Mouse (Mus musculus) heart, embryonic 11.5 days (tissue): ENCODE results near the gene Qpct. TPM values are rescaled to one million over a fixed set of nuclear protein-coding genes. Genes with fewer than 3 reads are reported as not detected.
"Not testable (repeated sequence)": the region's sequence is repeated elsewhere in the genome, so short reads cannot be mapped to it uniquely, and the experiment has no call there.

Source experiments
- ATAC-seq: fragments of 200-750 bp; cut with Nextera tagmentation; replicated peaks from 2 replicates; pipeline ENCODE4 v1.8.0; 2017; ENCODE audit warnings: moderate library complexity; ENCODE audit not compliant: insufficient number of reproducible peaks, low FRiP score, low TSS enrichment
- H3K27ac ChIP-seq: fragments of 300-500 bp; sonication (generic); 2 replicates; pipeline ENCODE4 v1.5.1; 2014; ENCODE audit warnings: mild to moderate bottlenecking, low read depth, low read length
- H3K27me3 ChIP-seq: fragments of 300-500 bp; sonication (generic); 2 replicates; pipeline ENCODE4 v1.6.1; 2014; ENCODE audit warnings: mild to moderate bottlenecking, low read length, mixed read lengths; ENCODE audit not compliant: control insufficient read depth, insufficient read depth
- H3K36me3 ChIP-seq: fragments of 300-500 bp; sonication (generic); 2 replicates; pipeline ENCODE4 v1.6.1; 2014; ENCODE audit warnings: mild to moderate bottlenecking, low read length, moderate library complexity, mixed read lengths; ENCODE audit not compliant: control insufficient read depth, insufficient read depth
- H3K4me1 ChIP-seq: fragments of 300-500 bp; sonication (generic); 2 replicates; pipeline ENCODE4 v1.6.1; 2014; ENCODE audit warnings: low read length; ENCODE audit not compliant: control insufficient read depth, insufficient read depth
- H3K4me2 ChIP-seq: fragments of 300-500 bp; sonication (generic); 2 replicates; pipeline ENCODE4 v1.6.1; 2014; ENCODE audit warnings: mild to moderate bottlenecking, moderate library complexity
- H3K4me3 ChIP-seq: fragments of 300-500 bp; sonication (generic); 2 replicates; pipeline ENCODE4 v1.5.1; 2014; ENCODE audit warnings: low read depth, low read length
- H3K9ac ChIP-seq: fragments of 300-500 bp; sonication (generic); 2 replicates; pipeline ENCODE4 v1.6.1; 2014; ENCODE audit warnings: mild to moderate bottlenecking, low read depth, low read length, moderate library complexity
- H3K9me3 ChIP-seq: fragments of 300-500 bp; sonication (generic); replicated peaks from 2 replicates; pipeline ENCODE4 v1.6.1; 2016; ENCODE audit warnings: low read length; ENCODE audit not compliant: control insufficient read depth
- WGBS: fragments of 180-500 bp; shearing (Covaris S2); extraction: QIAGEN DNeasy Blood & Tissue Kit; methylation state at CpG from one replicate; pipeline ENCODE4 v1.1.7; 2014; ENCODE audit not compliant: insufficient replicate concordance; 5-methylcytosine and 5-hydroxymethylcytosine counted together
- polyA plus RNA-seq: library from polyadenylated mRNA; unstranded; fragments of >200 nt; fragmentation: Nextera tagmentation; extraction: Ambion mirVana; gene quantifications from 2 replicates; pipeline ENCODE4 v1.2.1, GENCODE M21; 2014

The Qpct gene
- polyA plus RNA-seq, 1 experiment from 2014 or later = 37.4 TPM

DNA sequence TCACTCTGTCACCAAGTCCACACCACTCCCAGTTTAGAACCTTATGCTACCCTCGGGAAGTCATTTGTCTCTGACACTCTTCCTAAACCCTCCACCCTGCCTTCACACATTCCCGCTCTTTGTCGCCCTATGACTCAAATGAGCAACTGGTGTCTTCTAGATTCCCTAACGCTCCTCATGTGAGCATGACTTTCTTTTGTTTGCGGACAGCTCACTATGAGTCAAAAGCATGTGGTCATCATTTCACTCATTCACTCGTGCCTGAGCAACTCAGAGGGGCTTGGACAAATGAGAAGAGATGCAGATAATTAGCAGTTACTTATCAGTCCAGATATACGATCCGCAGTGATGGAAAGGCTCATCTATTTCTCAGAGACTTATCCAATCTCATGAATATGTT lies 26.5 kb downstream of the Qpct start:
- H3K27ac ChIP-seq = no peak overlapping the region
- H3K36me3 ChIP-seq = no peaks in the 10 kb centered on the region
- H3K4me2 ChIP-seq = no peak overlapping the region
- no peak for ATAC-seq
- H3K9me3 ChIP-seq = no peaks in the 10 kb centered on the region
- 82% methylated on average over 8 of the region's 8 CpGs for WGBS
- H3K27me3 ChIP-seq = no peaks in the 10 kb centered on the region
- no peak overlapping the region for H3K4me3 ChIP-seq
- H3K4me1 ChIP-seq = no peaks in the 10 kb centered on the region
- H3K9ac ChIP-seq = no peak overlapping the region

DNA sequence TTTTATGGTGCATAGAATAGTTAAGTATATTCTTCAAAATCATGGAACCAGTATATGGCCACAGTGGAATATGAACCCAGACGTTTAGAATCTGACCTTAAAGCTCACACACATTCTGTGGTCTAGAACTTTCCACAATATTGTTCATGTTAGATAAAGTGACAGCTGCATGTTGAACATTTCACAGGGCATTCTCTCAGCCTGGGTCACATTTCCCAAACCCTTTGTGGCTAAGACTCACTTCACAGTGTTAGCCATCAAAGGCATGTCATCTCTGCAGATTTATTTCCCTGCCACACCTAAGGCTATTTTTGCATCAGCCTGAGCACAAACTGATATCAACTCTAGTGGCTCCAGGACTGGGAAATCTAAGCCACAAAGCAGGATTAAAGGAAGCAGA lies 40.0 kb downstream of the Qpct start:
- Histone ChIP-seq H3K4me3 (no peak overlapping the region), H3K36me3 (no peaks in the 10 kb centered on the region), H3K27ac (peak overlapping the region; percentile 41; the same call in 1 of the 2 replicates), H3K27me3 (no peaks in the 10 kb centered on the region), H3K9me3 (no peaks in the 10 kb centered on the region), H3K4me1 (peaks cover 3% of the 10 kb centered on the region; the same call in 1 of the 2 replicates), H3K9ac (no peak overlapping the region), H3K4me2 (no peak overlapping the region)
- no peak for ATAC-seq
- WGBS = 27% methylated on average over 1 of the region's 1 CpGs

GRCm38 (mm10) chr17:79093286-79093975 lies 41.7 kb downstream of the Qpct start:
- WGBS = 77% methylated on average over 5 of the region's 5 CpGs
- Histone ChIP-seq H3K4me2 (no peak overlapping the region), H3K27me3 (no peaks in the 10 kb centered on the region), H3K36me3 (no peaks in the 10 kb centered on the region), H3K4me3 (no peak overlapping the region), H3K9ac (no peak overlapping the region), H3K4me1 (peaks cover 3% of the 10 kb centered on the region; the same call in 1 of the 2 replicates), H3K9me3 (no peaks in the 10 kb centered on the region), H3K27ac (no peak overlapping the region)
- no peak for ATAC-seq

DNA sequence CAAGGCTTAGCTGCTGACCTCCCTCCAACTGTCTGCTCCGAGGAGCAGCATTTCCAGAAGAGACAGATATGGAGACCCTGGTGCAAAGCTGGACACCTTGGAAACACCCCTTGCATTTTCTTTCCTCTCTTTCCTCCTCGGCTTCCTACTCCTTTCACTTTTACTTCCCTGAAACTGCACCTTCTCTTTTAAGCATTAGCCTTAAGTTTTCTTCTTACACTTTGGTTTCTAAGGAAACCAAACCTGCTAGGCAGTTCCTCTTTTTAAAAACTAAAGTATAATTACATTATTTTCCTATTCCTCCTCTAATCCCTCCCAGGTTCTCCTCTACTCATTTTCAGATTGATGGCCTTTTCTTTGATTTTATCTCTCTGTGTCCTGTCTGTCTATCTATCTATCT lies 43.9 kb downstream of the Qpct start:
- Histone ChIP-seq H3K36me3 (no peaks in the 10 kb centered on the region), H3K27me3 (no peaks in the 10 kb centered on the region), H3K9me3 (no peaks in the 10 kb centered on the region), H3K27ac (no peak overlapping the region), H3K4me3 (no peak overlapping the region), H3K9ac (no peak overlapping the region), H3K4me1 (peaks cover 3% of the 10 kb centered on the region; the same call in 1 of the 2 replicates), H3K4me2 (no peak overlapping the region)
- WGBS = 76% methylated on average over 2 of the region's 2 CpGs
- no peak for ATAC-seq

- Histone ChIP-seq H3K9me3 (no peaks in the 10 kb centered on the region), H3K27me3 (no peaks in the 10 kb centered on the region), H3K27ac (no peak overlapping the region), H3K9ac (no peak overlapping the region), H3K4me2 (no peak overlapping the region), H3K36me3 (no peaks in the 10 kb centered on the region), H3K4me3 (no peak overlapping the region), H3K4me1 (no peaks in the 10 kb centered on the region)
- no peak for ATAC-seq
- 67% methylated on average over 4 of the region's 4 CpGs for WGBS
Observed at GRCm38 (mm10) chr17:79099866-79100265, 48.2 kb downstream of the Qpct start.

DNA sequence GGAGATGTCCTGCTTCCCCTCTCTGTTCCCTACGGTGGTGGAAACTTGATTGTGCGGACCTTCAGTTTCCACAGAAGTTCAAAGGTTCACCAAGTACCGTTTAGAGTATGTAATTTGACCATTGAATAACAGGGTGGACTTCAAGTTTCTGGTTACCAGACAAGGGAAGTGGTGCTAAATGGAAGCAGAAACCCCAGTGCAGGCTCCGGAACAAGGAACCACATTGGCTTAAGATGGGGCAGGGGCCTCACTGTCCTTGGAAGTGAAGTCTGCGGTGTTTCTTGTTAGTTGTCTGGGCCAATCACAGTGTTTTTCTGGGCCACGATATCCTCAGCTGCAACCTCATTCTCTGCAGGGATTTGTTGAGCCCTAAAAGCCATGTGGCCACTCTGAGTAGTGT lies 56.5 kb downstream of the Qpct start:
- no peaks in the 10 kb centered on the region for H3K27me3 ChIP-seq
- no peaks in the 10 kb centered on the region for H3K9me3 ChIP-seq
- H3K4me2 ChIP-seq = no peak overlapping the region
- 72% methylated on average over 6 of the region's 6 CpGs for WGBS
- ATAC-seq = no peak
- no peak overlapping the region for H3K9ac ChIP-seq
- no peak overlapping the region for H3K4me3 ChIP-seq
- H3K4me1 ChIP-seq = no peaks in the 10 kb centered on the region
- no peak overlapping the region for H3K27ac ChIP-seq
- H3K36me3 ChIP-seq = no peaks in the 10 kb centered on the region

- Histone ChIP-seq H3K4me2 (no peak overlapping the region), H3K9ac (no peak overlapping the region), H3K9me3 (no peaks in the 10 kb centered on the region), H3K4me1 (no peaks in the 10 kb centered on the region), H3K27ac (no peak overlapping the region), H3K36me3 (no peaks in the 10 kb centered on the region), H3K4me3 (no peak overlapping the region), H3K27me3 (no peaks in the 10 kb centered on the region)
- no peak for ATAC-seq
- WGBS = 77% methylated on average over 9 of the region's 9 CpGs
Observed at GRCm38 (mm10) chr17:79109576-79109975, 57.9 kb downstream of the Qpct start.

- H3K9ac ChIP-seq = no peak overlapping the region
Observed at GRCm38 (mm10) chr17:79110936-79111348, 59.2 kb downstream of the Qpct start.

DNA sequence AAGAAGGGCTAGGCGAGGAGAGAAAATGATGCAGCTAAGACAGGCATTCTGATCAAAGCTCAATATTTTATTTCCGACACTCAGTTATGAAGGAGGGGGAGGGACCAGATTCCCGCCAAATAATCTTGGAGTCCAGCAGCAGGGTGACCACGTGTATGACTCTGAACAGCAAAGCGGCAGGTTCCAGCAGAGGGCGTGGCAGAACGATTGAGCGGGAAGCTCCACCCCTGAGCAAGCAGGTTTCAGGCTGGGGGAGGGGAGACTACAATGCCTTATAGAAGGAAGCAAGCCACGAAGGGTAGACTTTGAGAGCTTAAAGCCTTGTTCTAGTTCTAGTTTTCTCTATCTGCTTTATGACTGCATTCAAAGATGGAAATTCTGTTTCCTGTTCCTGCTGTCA lies 63.5 kb downstream of the Qpct start:
- H3K27me3 ChIP-seq, H3K36me3 ChIP-seq, H3K9ac ChIP-seq, H3K4me3 ChIP-seq, H3K4me2 ChIP-seq, ATAC-seq, H3K9me3 ChIP-seq, H3K27ac ChIP-seq, H3K4me1 ChIP-seq: not testable (repeated sequence)
- WGBS = 51% methylated on average over 9 of the region's 9 CpGs

More at GRCm38 (mm10) chr17:79110936-79111348, 59.2 kb downstream of the Qpct start:
- Histone ChIP-seq H3K27me3 (no peaks in the 10 kb centered on the region), H3K36me3 (no peaks in the 10 kb centered on the region), H3K4me2 (no peak overlapping the region), H3K4me3 (no peak overlapping the region), H3K4me1 (no peaks in the 10 kb centered on the region), H3K27ac (no peak overlapping the region), H3K9me3 (no peaks in the 10 kb centered on the region)
- WGBS = 21% methylated on average over 5 of the region's 5 CpGs
- no peak for ATAC-seq
